Mouse (Mus musculus): ENCODE data around the gene Gm8897. TPM values are rescaled to one million over a fixed set of nuclear protein-coding genes. Genes with fewer than 3 reads are reported as not detected.
"Not testable (repeated sequence)": the region's sequence is repeated elsewhere in the genome, so short reads cannot be mapped to it uniquely, and the experiment has no call there.

The Gm8897 gene
- not detected in 2 replicates for polyA plus RNA-seq (2012)

DNA sequence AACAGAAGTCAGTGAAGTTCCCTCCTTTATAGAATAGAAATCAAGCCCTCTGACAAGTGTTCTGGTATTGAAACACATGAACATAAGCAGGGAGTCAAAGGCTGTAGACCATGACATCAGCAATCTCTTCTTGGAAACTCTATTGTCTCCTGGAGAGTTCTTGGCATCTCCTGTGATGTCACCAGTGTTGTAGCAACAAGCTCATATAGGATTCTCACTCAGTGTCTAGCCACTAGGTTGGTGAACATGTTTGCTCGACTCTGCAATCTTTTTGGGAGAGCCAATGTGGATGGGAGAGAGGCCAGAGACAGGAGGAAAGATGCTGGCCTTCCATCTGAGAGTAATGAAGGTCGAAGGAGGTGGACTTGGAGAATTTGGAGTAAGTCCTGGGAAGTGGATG is at the start of gene Gm8897:
Gm8897 (plus strand) TSS at position 301 of the 400 bp plus-strand sequence.
- TF ChIP-seq GATA1 (IDR thresholded peaks at IDR 0.05; ENCODE audit: low read length), result not testable (repeated sequence)

Other genes with a start within 250 kb of the Gm8897 start
- not detected in 2 replicates for gene Gm5861, start 233.3 kb upstream of the Gm8897 start, polyA plus RNA-seq (2012)
- gene Gm8890, start 160.4 kb upstream of the Gm8897 start, polyA plus RNA-seq (2012), result not detected in 2 replicates
- not detected in 2 replicates for gene Speer1, start 74.9 kb upstream of the Gm8897 start, polyA plus RNA-seq (2012)
- gene Gm8906, start 86.3 kb downstream of the Gm8897 start, polyA plus RNA-seq (2012), result not detected in 2 replicates
- not detected in 2 replicates for gene Gm6460, start 178.5 kb downstream of the Gm8897 start, polyA plus RNA-seq (2012)

All from G1E-ER4 (cell line).